Mouse (Mus musculus) fat pad, adult 2 months (tissue): ENCODE data around the gene Bbs7.
"Not testable (repeated sequence)": the region's sequence is repeated elsewhere in the genome, so short reads cannot be mapped to it uniquely, and the experiment has no call there.

Source experiments
- DNase-seq: peaks from one replicate; pipeline ENCODE4 v3.0.0-alpha.2; 2011; ENCODE audit warnings: low read depth, low spot score; ENCODE audit errors: extremely low read depth

Gene Bbs7

DNA sequence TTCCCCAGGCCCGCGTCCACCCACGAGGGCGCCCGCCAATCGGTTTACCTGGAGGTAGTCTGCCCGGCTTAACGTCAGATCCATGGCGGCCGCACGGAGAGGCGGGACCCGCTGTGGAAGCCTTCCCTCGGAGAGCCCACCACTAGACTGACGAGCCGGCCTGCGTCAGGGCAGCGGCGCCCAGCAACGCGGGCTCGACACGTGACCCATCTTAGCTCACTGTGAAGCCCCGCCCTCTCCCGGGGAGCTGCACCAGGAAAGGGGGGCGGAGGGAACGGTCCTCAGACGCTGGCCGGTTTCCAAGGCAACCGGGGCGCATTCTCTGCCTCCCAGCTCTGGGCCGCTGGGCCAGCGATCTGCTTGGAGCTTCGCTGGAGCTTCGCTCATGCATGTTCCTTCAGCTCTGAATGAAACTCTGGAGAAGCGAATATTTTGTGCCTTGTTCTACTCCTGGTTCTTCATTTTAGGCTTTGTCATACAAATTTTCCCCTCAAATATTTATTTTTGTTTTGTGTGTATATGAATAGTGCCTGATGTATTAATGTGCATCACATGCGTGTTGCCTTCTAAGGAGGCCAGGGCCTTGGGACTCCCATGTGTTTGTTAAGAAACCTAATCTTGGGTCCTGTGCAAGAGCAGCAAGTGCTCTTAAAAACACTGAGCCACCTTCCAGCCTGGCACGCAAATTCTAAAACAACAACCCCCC lies at the start of gene Bbs7:
TSS of gene Bbs7 (minus strand) at position 276 of the 706 bp plus-strand sequence.
- no peak for DNase-seq

- not testable (repeated sequence) for DNase-seq
These were observed 31.9 kb upstream of the Bbs7 start for GRCm38 (mm10) chr3:36645245-36645559.

GRCm38 (mm10) chr3:36644554-36645244 lies 31.4 kb upstream of the Bbs7 start:
- no peak for DNase-seq

DNA sequence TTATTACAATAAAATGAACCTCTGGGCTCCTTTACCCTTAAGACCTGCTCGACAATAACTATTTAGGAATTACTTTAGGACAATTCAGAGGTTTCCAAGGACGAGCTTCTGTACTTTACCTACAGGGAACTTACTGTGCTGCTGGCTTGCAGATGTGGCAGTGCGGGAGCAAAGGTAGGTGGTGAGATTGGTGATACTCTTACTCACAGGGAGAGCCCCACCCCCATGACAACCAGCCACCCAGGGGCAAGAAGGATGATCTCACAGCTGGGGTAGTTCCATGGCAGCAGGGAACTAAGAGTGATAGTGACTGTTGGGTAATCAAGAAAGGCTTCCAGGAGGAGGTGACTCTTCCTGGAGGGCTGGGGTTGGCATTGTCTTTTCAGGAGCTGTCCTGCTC lies 30.1 kb upstream of the Bbs7 start:
- DNase-seq: no peak

DNA sequence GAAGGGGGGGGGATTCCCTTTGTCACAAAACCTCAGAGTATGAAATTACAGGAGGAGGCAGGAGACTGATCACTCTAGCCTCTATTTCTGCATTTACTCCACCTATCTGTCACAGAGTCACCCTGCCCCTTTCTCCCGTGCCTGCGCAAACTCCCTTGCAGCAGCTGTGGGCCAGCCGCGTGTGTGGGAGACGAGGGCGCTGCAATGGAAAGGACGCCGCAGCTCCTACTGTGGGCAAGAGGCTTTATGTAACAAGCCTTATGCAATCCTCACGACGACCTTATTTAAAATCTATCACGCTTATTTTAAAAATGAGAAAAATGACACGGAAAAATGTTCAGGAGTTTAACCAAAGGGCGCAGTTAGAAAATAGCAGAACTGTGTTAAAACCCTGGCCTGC lies 29.5 kb upstream of the Bbs7 start:
- DNase-seq: no peak

GRCm38 (mm10) chr3:36640787-36641186 lies 27.5 kb upstream of the Bbs7 start:
- DNase-seq: no peak

- no peak for DNase-seq
These were observed 22.2 kb upstream of the Bbs7 start for GRCm38 (mm10) chr3:36635449-36635848.

DNA sequence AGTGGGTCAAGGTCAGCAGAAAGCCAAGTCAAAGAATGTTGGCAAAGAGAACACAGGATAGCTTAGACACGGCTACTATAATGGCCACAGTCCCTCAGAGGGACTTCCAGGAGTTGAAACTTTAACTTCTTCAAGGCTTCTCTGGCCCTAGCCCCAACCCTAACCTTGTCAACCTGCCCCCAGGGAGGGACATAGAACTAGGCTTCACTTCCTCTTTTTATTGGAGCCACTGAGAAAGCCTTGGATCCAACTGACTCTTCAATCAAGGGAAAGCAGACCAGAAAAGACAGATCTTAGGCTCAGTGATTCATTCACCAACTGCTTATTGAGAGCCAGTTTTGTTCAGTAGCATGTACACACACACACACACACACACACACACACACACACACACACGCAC lies 13.5 kb upstream of the Bbs7 start:
- no peak for DNase-seq

- no peak for DNase-seq
These were observed 4.9 kb upstream of the Bbs7 start for GRCm38 (mm10) chr3:36618181-36618580.

DNA sequence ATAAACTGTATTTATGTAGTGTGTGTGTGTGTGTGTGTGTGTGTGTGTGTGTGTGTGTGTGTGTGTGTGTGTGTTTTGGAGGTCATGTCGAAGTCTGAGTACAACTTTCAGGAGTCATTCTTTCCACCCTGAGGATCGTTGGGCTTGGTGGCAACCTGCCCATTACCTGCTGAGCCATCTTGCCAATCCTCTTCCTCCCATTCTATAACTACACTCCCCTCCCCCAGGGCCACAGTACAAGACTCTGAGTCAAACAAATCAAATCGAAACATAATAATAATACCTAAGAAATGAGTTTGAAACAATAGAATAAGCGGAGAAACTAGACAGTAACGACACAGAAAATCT lies 605 bp upstream of the Bbs7 start:
- DNase-seq: no peak

DNA sequence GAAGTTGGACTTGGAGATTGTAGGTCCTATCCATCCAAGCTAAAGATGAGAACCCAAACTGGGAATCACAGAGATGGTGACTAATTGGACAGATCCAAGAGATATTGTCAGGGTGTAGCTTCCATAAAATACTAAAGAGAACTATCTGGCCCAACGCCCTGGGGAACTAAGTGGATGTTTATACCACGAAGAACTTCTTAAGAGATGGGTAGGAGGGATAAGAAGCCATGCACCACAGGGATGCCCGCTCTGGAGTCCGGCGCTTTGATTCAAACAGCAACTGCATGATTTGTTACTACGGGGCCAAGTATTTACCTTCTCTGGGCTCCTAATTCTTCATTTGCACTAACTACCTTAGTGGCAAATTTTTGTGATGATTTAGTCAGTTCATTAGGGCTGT lies 590 bp downstream of the Bbs7 start:
- DNase-seq: no peak

DNA sequence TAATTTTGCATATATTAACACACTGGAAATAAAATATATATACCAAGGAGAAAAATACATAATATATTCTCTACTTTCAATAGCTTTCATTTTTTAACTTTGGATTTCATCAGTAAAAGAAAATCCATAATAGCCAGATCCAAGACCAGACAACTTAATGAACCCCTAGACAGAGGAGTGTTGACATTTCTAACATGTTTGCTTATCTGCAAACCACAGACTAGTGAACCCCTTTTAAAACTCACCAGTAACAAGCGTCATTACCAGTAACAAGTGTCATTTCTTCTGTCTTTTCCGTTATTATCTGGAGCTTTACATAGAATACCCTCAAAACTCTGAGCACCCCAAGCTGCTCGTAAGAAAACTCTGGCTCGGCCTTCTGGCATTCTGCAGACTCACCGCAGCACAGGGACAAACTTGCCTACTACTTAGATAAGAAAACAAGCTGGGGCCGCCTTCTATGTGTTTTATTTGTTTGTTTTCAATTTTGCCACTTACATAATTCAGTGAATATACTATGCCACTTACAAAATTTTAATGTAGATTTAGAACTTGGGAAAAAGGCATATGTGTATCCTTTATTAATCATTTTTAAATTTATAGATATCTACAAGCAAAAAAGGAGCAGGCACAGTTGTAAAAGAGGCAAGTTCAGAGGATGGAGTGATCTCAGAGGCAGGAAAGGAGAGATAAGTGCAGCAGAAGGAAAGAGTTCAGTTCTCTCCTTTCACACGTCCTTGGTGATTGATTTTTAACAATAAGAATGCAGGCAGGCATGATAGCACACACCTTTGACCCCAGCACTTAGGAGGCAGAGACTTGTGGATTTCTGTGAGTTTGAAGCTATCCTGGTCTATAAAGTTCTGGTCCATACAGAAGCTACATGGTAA lies 7.1 kb downstream of the Bbs7 start:
- no peak for DNase-seq

DNA sequence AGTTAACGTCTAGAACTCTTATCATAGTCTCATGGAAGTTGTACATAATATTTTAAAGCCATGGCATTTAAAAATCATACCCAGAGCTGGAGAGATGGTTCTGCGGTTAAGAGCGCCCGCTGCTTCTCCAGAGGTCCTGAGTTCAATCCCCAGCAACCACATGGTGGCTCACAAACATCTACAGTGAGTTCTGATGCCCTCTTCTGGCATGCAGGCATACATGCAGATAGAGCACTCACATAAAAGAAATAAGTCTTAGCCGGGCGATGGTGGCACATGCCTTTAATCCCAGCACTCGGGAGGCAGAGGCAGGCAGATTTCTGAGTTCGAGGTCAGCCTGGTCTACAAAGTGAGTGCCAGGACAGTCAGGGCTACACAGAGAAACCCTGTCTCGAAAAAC lies 13.5 kb downstream of the Bbs7 start:
- DNase-seq: not testable (repeated sequence)

DNA sequence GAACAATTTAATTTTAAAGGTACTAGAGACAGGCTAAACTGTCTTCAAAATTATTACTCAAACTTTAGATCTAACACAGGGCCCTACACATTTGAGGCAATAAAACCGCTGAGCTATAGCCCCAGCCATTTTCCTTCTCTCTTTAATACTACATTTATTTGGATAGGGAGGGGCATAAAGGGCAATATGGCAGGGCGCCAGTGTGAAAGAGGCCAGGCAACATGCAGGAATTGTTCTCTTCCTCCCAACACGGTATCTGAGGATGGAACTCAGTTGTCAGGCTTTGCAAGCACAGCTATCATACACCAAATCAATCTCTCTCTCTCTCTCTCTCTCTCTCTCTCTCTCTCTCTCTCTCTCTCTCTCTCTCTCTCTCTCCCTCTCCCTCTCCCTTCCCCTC lies 14.5 kb downstream of the Bbs7 start:
- DNase-seq: no peak

DNA sequence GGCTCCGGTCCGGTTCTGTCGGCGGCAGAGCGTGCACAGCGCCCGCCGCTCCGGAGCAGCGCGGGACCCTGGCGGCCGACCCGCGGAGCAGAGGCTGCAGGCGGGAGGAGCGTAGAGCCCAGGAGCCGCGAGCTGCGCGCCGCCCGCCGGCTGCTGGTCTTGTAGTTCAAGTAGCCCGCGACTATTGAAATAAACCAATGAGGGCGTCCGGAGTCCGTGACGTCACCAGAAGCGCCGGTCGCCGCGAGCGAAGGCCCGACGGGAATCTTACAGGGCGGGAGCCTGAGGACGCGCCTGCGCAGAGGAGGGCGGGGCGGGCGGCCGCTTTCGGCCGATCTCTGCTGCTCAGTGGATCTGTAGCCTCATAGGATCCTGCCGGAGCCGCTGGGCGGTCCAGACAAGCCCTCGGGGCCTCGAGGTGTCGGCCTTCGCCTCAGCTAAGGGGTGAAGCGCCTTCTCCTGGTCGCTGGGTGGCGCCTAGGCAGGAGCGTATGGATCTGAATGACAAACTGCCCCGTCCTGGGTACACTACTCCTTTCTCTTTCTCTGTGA lies 41.4 kb downstream of the Bbs7 start, which contains the start of gene Ccna2:
TSS of gene Ccna2 (minus strand) at position 324 of the 552 bp plus-strand sequence.
- DNase-seq: peak; percentile 31

GRCm38 (mm10) chr3:36571361-36571826 lies 41.9 kb downstream of the Bbs7 start:
- no peak for DNase-seq

DNA sequence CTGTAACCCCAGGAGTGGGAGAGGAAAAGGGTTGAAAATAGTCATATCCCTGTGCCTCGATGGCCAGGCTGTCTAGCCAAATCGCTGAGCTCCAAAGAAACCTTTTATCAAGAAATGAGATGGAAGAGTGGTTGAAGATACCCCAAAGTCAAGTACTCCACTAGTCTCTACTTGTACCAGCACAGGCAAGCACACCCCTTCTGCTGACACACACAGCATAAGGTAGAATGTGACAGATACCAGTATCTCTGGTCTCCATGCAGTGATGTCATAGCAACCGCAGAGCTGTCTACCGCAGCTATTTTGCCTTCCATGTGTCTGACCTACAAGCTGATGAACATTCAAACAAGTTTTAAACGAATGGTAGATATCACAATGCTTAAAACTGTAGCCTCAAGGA lies 43.4 kb downstream of the Bbs7 start:
- no peak for DNase-seq

DNA sequence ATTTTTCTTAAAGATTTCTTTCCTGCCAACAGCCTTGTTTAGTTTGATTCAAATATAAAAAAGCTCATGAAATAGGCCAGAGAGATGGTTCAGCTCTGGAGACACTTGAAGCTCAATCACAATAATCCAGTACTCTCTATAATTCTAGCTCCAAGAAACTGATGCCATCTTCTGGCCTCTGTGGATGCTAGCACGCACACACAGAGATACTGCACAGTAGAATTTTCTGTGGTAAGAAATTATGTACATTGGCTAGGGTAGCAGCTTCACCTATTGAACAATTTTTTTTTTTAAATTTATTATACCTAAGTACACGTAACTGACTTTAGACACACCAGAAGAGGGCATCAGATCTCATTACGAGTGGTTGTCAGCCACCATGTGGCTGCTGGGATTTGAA lies 49.6 kb downstream of the Bbs7 start:
- no peak for DNase-seq

GRCm38 (mm10) chr3:36559606-36560005 lies 53.7 kb downstream of the Bbs7 start:
- no peak for DNase-seq

- no peak for DNase-seq
These were observed 55.7 kb downstream of the Bbs7 start for GRCm38 (mm10) chr3:36557601-36558000.

DNA sequence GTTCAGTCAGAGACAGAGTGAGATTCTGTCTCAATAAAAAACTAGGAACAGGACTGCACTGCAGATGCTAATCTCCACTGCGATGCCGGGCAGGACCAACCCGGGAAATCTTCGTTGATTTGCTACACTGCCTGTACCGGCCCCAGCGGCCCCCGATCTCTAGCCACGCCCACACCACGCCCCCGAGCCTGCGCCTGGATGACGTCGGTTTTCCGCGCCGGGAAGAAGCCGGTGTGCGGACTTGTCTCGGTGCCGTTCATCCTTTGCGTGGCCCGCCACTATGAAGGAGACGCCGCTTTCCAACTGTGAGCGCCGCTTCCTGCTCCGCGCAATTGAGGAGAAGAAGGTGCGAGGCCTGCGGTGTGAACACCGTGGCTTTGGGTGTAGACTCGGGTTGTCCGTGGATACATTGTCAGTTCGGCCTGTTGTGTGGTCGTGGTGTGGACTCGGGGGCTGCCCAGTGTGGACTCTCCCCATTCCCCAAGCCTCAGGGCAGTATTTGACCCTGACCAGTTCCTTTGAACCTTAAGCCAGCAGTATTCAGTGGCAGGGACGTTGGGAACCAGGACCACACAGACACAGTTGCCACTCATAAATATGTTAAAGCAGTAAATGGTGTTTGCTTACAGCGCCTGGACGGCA lies 60.8 kb downstream of the Bbs7 start, which contains the start of gene Exosc9:
TSS of gene Exosc9 (plus strand) at position 201 of the 642 bp plus-strand sequence.
- no peak for DNase-seq
